ENCODE assay signal across 16 mouse cellular contexts in the genomic region with DNA sequence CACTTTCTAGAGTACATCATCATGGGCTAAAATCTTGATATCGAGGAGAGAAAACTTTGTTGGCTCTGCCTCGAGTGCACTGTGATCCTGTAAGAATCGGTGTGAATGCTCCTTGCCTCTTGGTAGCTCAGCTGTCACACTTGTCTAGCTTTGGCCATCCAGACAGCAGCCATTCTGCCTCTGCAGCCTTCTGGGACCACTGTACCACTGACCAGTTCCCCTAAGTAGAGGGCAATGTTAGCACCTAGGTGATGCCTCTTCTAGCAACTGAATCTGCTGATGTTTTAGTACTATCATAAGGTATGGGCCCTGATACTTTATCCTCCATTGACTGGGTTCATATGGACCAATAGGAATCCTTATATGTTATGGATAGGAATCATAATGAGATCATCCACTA.
"Had no signal": no experiment of that assay in that cellular context is flagged by ENCODE, and none has a peak within 500 bp of the region (broad histone marks: within the 10 kb centered on the region; RNA-seq: fewer than 3 reads in every experiment).

No protein-coding gene starts in this region.

- H3K27ac ChIP-seq: neural tube, embryonic 13.5 days; neural tube, embryonic 15.5 days; stomach, embryonic 15.5 days; stomach, postnatal 0 days had no signal

- H3K9ac ChIP-seq: neural tube, embryonic 13.5 days; neural tube, embryonic 15.5 days; stomach, embryonic 15.5 days had no signal

- H3K27me3 ChIP-seq: neural tube, embryonic 15.5 days; stomach, embryonic 15.5 days had no signal

- DNase-seq: retina, postnatal 1 day; right cerebral cortex, adult 18-20 months; right cerebral cortex, postnatal 14 days; right cerebral cortex, postnatal 25 days; right cerebral cortex, postnatal 4 days; spleen, adult 18-20 months; thymus, adult 18-20 months; thymus, adult 2 months; thymus, postnatal 14 days; thymus, postnatal 25 days; thymus, postnatal 36 days; thymus, postnatal 4 days had no signal

- H3K9me3 ChIP-seq: neural tube, embryonic 13.5 days; neural tube, embryonic 15.5 days; stomach, embryonic 15.5 days had no signal

- H3K4me2 ChIP-seq: neural tube, embryonic 13.5 days; neural tube, embryonic 15.5 days; stomach, embryonic 15.5 days had no signal

- H3K4me1 ChIP-seq: stomach, embryonic 15.5 days had no signal

- H3K4me3 ChIP-seq: neural tube, embryonic 13.5 days; neural tube, embryonic 15.5 days; stomach, embryonic 15.5 days had no signal

- H3K36me3 ChIP-seq: neural tube, embryonic 13.5 days; neural tube, embryonic 15.5 days; stomach, embryonic 15.5 days had no signal
